Mouse (Mus musculus): ENCODE results near the gene 3425401B19Rik. TPM values are rescaled to one million over a fixed set of nuclear protein-coding genes. Genes with fewer than 3 reads are reported as not detected.
A peak's percentile ranks its signal among the peaks of the same experiment; 100 is the strongest.

3425401B19Rik gene
- total RNA-seq, 2 experiments from 2014 or later, result 1.5 to 4.6 TPM

DNA sequence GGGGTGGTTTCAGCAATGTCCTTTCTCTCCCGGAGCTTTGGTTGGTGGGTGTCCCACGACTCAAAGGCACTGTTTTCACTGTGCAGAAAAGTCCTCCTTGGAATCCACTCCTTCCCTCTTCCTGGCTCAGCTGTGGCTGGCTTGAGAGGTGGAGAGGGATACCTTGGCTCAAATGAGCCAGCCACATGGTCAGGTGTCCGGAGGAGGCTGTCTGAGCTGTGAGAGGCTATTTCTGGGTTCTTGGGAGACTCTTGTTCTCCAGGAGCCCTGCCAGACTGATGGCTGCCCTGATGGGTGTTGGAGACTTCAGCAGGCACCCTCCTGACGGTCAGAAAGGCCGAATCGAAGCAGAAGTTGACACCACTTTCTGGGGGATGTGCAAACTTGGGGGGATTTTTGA is 22.0 kb downstream of the 3425401B19Rik start:
- DNase-seq (ENCODE audit: low spot score in 2 of 2), result no peak

DNA sequence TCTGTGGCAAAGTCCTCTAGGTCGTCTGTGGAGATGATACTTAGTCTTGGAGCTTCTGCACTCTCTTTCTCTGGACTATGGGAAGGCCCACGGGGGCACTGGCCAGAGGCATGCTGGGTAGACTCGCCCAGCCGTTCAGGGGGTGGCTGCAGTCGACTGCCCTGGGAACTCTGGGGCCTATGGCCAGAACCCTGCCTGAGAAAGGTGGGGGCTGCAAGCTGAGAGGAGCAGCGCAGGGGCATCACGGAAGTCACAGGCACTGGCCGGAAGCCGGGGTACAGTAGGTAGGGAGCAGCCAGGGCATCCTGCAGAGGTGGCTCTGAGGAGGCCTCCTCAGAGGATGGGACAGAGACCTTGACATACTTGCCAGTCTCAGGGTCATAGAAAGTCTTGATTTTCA is 25.3 kb downstream of the 3425401B19Rik start:
- no peak for DNase-seq (ENCODE audit: low spot score in 2 of 2)

DNA sequence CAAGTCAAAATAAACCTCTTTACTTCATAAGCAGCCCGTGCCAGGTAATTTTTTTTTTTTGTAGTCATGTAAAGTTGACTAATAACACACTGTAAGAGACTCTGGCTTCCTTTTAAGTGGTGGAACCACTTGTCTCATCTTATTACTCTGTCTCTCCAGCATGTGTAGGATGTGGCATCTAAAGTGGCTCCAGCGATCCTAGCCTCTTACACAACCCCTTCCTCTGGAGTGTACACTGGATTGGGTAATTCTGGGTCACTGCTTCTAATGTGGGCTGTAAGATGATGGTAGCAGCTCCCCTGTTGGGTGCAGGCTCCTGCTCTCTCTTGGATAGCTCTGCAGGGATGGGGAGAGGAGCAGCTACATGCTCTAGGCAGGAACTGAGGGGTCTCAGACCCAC is 46.6 kb downstream of the 3425401B19Rik start:
- no peak for DNase-seq (ENCODE audit: low spot score in 2 of 2)

DNA sequence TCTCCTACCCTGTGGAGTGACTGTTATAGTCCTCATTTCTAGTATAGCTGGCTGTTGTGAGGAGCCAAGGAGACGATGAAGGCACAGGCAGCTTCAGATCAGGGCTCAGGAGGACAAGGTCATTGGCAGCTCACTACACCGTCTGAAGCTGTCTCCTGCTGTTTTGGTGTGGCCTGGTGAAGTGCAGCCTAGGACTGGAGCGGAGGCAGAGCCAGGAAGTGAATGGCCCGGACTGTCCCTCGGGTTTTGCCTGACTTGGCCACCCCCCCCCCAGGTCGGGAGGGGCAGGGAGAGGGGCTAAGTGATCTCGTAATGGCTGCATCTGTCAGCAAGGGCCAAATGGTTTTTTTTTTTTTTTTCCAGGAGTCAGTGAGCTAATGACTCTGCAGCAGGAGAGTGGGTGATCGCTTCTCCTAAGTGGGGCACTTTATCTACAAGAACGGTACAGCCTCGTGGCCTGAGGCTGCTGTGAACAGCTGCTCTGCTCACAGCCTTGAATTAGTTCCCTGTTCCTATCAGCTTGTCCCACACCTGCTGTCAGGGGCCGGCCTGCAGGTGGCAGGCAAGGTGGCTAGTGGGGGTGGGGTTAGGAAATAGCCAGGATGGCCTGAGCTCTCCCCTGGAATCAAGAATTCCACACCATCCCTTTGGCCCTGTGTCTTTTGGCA is 50.9 kb downstream of the 3425401B19Rik start:
- no peak for DNase-seq (ENCODE audit: low spot score in 2 of 2)

DNA sequence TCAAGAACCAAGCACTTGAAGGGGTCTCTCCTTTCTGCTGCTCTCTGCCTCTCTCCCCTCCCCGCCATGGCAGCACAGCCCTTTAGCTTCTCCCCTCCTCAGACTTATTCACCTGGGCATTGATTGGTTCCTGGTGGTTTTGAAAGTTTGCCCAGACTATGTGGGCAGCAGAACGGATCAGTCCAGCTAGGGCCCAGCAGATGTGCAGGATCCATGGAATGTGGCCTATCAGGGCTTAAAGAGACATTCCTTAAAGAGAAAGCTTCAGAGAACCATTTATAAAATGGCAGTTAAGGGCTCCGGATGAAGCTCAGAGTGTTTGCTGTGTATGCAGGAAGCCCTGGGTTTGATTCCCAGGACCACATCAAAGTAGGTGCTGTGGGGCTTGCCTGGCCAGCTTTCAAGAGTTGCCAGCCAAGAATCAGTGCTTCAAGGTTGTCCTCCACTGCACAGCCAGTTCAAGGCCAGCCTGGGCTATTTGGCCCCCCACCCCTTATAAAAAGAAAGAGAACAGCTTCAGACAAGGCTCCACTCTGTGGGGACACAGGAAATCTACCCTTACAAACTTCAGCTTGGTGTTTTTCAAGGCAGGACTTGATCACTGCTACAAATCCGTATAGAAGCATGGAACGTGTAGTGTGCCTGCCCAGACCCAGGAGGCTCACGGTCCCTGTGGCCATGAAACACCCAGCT is 52.0 kb downstream of the 3425401B19Rik start:
- no peak for DNase-seq (ENCODE audit: low spot score in 2 of 2)

DNA sequence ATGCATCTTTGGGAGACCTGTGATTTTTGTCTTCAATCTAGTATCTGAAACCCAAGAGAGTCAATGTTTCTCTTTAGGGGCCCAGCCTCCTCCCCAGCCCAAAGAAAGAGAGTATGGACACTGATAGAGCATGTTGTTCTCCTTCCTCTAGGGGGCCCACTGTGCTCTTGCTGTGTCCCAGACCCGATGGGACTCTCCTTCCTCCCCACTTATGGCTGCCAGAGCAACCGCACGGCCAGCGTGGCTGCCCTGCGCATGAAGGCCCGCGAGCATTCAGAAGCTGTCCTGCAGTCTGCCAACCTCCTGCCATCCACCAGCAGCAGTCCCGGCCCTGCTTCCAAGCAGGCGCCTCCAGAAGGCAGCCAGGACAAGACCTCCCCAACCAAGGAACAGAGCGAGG is 56.5 kb downstream of the 3425401B19Rik start:
- no peak for DNase-seq (ENCODE audit: low spot score in 2 of 2)

DNA sequence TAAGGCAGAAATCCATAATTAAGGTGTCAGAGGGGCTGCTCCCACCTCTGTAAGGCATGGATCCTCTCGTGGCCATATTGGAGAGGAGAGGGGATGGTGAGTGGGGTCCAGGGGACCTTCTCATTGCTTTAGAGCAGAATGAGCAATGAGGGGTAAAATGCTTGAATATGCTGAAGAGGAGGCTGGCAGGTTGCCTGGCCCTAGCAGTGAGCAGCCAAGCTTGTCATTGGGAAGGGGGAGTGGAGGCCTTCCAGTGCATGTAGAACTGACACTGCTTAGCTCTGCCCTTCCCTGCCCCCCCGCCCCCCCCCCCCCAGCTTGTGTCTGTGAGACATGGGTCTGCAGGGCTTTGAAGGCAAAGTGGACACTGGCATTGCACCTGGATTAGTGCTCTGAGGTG is 57.8 kb downstream of the 3425401B19Rik start:
- DNase-seq (ENCODE audit: low spot score in 2 of 2), result no peak

DNA sequence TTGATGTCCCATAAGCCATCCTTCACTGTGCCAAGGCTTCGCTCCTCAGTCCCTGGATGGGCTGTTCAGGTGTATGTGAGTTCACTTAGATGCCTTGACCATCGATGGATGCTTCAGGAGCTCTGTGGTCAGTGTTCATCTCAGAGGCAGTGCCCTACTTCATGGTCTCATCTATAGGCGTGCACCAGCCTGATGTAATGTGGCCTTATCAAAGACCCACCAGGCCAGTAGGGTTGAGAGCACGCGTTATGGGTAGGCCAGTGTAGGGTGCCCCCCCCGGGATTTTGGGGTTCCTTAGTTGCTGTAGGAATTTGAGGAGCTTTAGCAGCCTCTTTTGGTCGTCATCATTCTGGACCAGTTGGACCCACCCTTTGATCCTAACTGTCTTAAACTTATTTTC is 60.3 kb downstream of the 3425401B19Rik start:
- no peak for DNase-seq (ENCODE audit: low spot score in 2 of 2)

DNA sequence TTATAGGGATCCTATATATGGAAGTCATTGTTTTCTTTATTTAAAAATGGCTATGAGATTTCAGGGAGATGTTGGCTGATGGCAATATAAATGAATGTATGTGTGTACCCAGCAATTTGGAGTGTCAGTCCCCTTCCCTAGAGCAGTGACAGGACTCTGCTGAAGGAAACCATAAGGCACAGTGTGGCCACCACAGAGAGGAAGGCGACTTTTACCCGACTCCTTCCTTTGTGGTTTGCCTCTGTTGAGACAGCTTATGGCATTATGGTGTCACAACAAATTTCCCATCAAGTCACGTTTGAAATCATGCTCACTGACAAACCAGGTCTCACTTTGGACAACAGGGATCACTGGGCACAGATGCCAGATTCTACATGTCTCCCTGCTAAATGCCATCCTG is 60.8 kb downstream of the 3425401B19Rik start:
- DNase-seq (ENCODE audit: low spot score in 2 of 2), result no peak

DNA sequence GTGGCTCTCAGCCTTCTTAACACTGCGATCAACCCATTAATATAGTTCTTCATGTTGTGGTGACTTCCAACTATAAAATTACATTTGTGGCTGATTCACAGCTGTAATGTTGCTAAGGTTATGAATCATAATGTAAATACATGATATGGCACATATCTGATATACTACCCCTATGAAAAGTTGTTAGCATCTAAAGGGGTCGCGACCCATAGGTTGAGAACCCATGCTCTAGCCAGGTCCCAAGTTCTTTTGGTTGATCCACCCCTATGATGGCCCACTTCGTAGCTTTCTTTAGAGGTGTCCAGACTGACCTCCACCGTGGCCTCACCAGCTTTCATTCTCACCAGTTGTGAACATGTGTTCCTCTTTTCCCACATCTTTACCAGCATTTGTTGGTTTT is 67.8 kb downstream of the 3425401B19Rik start:
- no peak for DNase-seq (ENCODE audit: low spot score in 2 of 2)

DNA sequence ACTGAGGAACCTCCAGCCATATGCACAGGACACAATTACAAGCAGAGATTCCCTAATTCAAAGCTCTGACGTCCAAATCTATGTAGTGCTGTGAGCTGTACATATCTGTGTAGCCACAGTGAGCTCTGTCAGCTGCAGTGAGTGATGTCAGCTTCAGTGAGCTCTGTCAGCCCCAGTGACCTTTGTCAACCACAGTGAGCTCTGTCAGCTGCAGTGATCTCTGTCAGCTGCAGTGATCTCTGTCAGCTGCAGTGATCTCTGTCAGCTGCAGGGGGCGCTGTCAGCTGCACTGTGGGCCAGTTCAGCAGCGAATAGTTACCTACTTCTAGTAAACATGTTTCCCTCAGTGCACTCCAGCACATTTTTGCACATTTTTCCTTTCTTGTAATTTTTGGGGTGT is 75.7 kb downstream of the 3425401B19Rik start:
- peak; percentile 19 to 20 for DNase-seq (ENCODE audit: low spot score in 2 of 2)

Other genes with a start within 250 kb of the 3425401B19Rik start
- gene Slc18a3, start 220.4 kb downstream of the 3425401B19Rik start, total RNA-seq (2021), result under 1 TPM; 0.34 to 0.36 TPM
- gene Chat, start 219.3 kb downstream of the 3425401B19Rik start, total RNA-seq (2021), result under 1 TPM in 1 of 2 experiments, not detected in 1; 0.34 TPM
- gene Ercc6, start 171.8 kb downstream of the 3425401B19Rik start, total RNA-seq (2021), result 10 to 100 TPM; 12.1 to 13.0 TPM
- 1 to 10 TPM in 1 of 2 experiments, under 1 TPM in 1; 0.93 to 1.0 TPM for gene Prrxl1, start 85.9 kb downstream of the 3425401B19Rik start, total RNA-seq (2021)
- 1 to 10 TPM in 1 of 2 experiments, under 1 TPM in 1; 0.73 to 1.2 TPM for gene Tmem273, start 100.7 kb upstream of the 3425401B19Rik start, total RNA-seq (2021)
- not detected for gene Fam170b, start 148.7 kb upstream of the 3425401B19Rik start, total RNA-seq (2021)
- 10 to 100 TPM; 35.3 to 40.6 TPM for gene Vstm4, start 171.5 kb upstream of the 3425401B19Rik start, total RNA-seq (2021)